In genomic region chr8:30391936-30392335, GRCm38 (mm10) we compare ENCODE assay signal across 17 mouse cellular contexts.
"Had no signal": no experiment of that assay in that cellular context is flagged by ENCODE, and none has a peak within 500 bp of the region (broad histone marks: within the 10 kb centered on the region; RNA-seq: fewer than 3 reads in every experiment).

No protein-coding gene starts in this region.

- H3K9me3 ChIP-seq: limb, embryonic 10.5 days; liver, embryonic 15.5 days; lung, embryonic 15.5 days; megakaryocyte, embryonic 14.5 days; midbrain, embryonic 12.5 days; neural tube, embryonic 12.5 days had no signal

- H3K27ac ChIP-seq: kidney, postnatal 0 days; layer of hippocampus, adult 2 months; limb, embryonic 10.5 days; liver, embryonic 15.5 days; lung, embryonic 15.5 days; macrophage; midbrain, embryonic 12.5 days; neural tube, embryonic 12.5 days had no signal

- DNase-seq: kidney, adult 9 months; kidney, postnatal 4 days; lung, postnatal 14 days; right cerebral cortex, adult 18-20 months; right cerebral cortex, postnatal 25 days; thymus, postnatal 36 days had no signal

- H3K4me3 ChIP-seq: layer of hippocampus, adult 2 months; limb, embryonic 10.5 days; liver, embryonic 15.5 days; lung, embryonic 15.5 days; megakaryocyte, embryonic 14.5 days; midbrain, embryonic 12.5 days; neural tube, embryonic 12.5 days had no signal

- H3K4me1 ChIP-seq: limb, embryonic 10.5 days; liver, embryonic 15.5 days; lung, embryonic 15.5 days; megakaryocyte, embryonic 14.5 days; midbrain, embryonic 12.5 days; neural tube, embryonic 12.5 days had no signal

- H3K4me2 ChIP-seq: liver, embryonic 11.5 days; liver, embryonic 15.5 days; lung, embryonic 15.5 days; midbrain, embryonic 12.5 days; neural tube, embryonic 12.5 days had no signal

- H3K27me3 ChIP-seq: liver, embryonic 15.5 days; lung, embryonic 15.5 days; megakaryocyte, embryonic 14.5 days; midbrain, embryonic 12.5 days; neural tube, embryonic 12.5 days had no signal

- H3K9ac ChIP-seq: liver, embryonic 15.5 days; lung, embryonic 15.5 days; midbrain, embryonic 12.5 days; neural tube, embryonic 12.5 days had no signal

- H3K36me3 ChIP-seq: limb, embryonic 10.5 days; liver, embryonic 15.5 days; lung, embryonic 15.5 days; midbrain, embryonic 12.5 days; neural tube, embryonic 12.5 days had no signal

- ATAC-seq: intestine, postnatal 0 days had no signal
